Mouse (Mus musculus): ENCODE results near the gene Sphk2. TPM values are rescaled to one million over a fixed set of nuclear protein-coding genes. Genes with fewer than 3 reads are reported as not detected.

Gene Sphk2
- polyA plus RNA-seq, 1 experiment, result 88.1 TPM

- Histone ChIP-seq H3K36me3 (ENCODE audit: control insufficient read depth, insufficient read depth, low read length) (no peaks in the 10 kb centered on the region), H3K27ac (ENCODE audit: control insufficient read depth, insufficient read depth, low read length) (no peak overlapping the region), H3K4me3 (ENCODE audit: control insufficient read depth, insufficient read depth, low read length) (no peak overlapping the region), H3K27me3 (ENCODE audit: control insufficient read depth, insufficient read depth, low read length) (peaks cover 16% of the 10 kb centered on the region; the same call in 1 of the 2 replicates), H3K4me1 (replicated peaks; ENCODE audit: control insufficient read depth, insufficient read depth, low read length) (peaks cover 34% of the 10 kb centered on the region)
- WGBS, result 92% methylated on average over 11 of the region's 11 CpGs
- TF ChIP-seq POLR2A (IDR thresholded peaks at IDR 0.05; ENCODE audit: control insufficient read depth, extremely low read depth, insufficient read depth, low read length, poor library complexity) (no peak), CTCF (IDR thresholded peaks at IDR 0.05; ENCODE audit: borderline replicate concordance, control insufficient read depth, extremely low read depth, insufficient read depth, low read length, poor library complexity) (no peak)
- no peak for DNase-seq
These were observed 16.2 kb downstream of the Sphk2 start for GRCm38 (mm10) chr7:45701607-45702006.

GRCm38 (mm10) chr7:45701072-45701471 is 16.7 kb downstream of the Sphk2 start:
- TF ChIP-seq POLR2A (IDR thresholded peaks at IDR 0.05; ENCODE audit: control insufficient read depth, extremely low read depth, insufficient read depth, low read length, poor library complexity), result no peak
- TF ChIP-seq CTCF (IDR thresholded peaks at IDR 0.05; ENCODE audit: borderline replicate concordance, control insufficient read depth, extremely low read depth, insufficient read depth, low read length, poor library complexity), result no peak
- 58% methylated on average over 11 of the region's 11 CpGs for WGBS
- Histone ChIP-seq H3K4me1 (replicated peaks; ENCODE audit: control insufficient read depth, insufficient read depth, low read length) (peaks cover 29% of the 10 kb centered on the region), H3K4me3 (ENCODE audit: control insufficient read depth, insufficient read depth, low read length) (no peak overlapping the region), H3K27me3 (ENCODE audit: control insufficient read depth, insufficient read depth, low read length) (peaks cover 16% of the 10 kb centered on the region; the same call in 1 of the 2 replicates), H3K27ac (ENCODE audit: control insufficient read depth, insufficient read depth, low read length) (no peak overlapping the region), H3K36me3 (ENCODE audit: control insufficient read depth, insufficient read depth, low read length) (no peaks in the 10 kb centered on the region)
- no peak for DNase-seq

- peaks cover 16% of the 10 kb centered on the region; the same call in 1 of the 2 replicates for H3K27me3 ChIP-seq (ENCODE audit: control insufficient read depth, insufficient read depth, low read length)
- WGBS, result 4% methylated on average over 20 of the region's 20 CpGs
- H3K36me3 ChIP-seq (ENCODE audit: control insufficient read depth, insufficient read depth, low read length), result no peaks in the 10 kb centered on the region
- peak; percentile 78 for DNase-seq
- no peak overlapping the region for H3K27ac ChIP-seq (ENCODE audit: control insufficient read depth, insufficient read depth, low read length)
- TF ChIP-seq POLR2A (IDR thresholded peaks at IDR 0.05; ENCODE audit: control insufficient read depth, extremely low read depth, insufficient read depth, low read length, poor library complexity) (no peak), CTCF (IDR thresholded peaks at IDR 0.05; ENCODE audit: borderline replicate concordance, control insufficient read depth, extremely low read depth, insufficient read depth, low read length, poor library complexity) (no peak)
- H3K4me3 ChIP-seq (ENCODE audit: control insufficient read depth, insufficient read depth, low read length), result no peak overlapping the region
- peaks cover 24% of the 10 kb centered on the region for H3K4me1 ChIP-seq (replicated peaks; ENCODE audit: control insufficient read depth, insufficient read depth, low read length)
These were observed 17.3 kb downstream of the Sphk2 start for GRCm38 (mm10) chr7:45700301-45701015.

- H3K27me3 ChIP-seq (ENCODE audit: control insufficient read depth, insufficient read depth, low read length), result peaks cover 16% of the 10 kb centered on the region; the same call in 1 of the 2 replicates
- 18% methylated on average over 36 of the region's 36 CpGs for WGBS
- no peak for TF ChIP-seq CTCF (IDR thresholded peaks at IDR 0.05; ENCODE audit: borderline replicate concordance, control insufficient read depth, extremely low read depth, insufficient read depth, low read length, poor library complexity)
- TF ChIP-seq POLR2A (IDR thresholded peaks at IDR 0.05; ENCODE audit: control insufficient read depth, extremely low read depth, insufficient read depth, low read length, poor library complexity), result no peak
- H3K27ac ChIP-seq (ENCODE audit: control insufficient read depth, insufficient read depth, low read length), result no peak within 1 kb of the TSS
- H3K4me3 ChIP-seq (ENCODE audit: control insufficient read depth, insufficient read depth, low read length), result no peak within 1 kb of the TSS
- DNase-seq, result no peak
- peaks cover 27% of the 10 kb centered on the region for H3K4me1 ChIP-seq (replicated peaks; ENCODE audit: control insufficient read depth, insufficient read depth, low read length)
- H3K36me3 ChIP-seq (ENCODE audit: control insufficient read depth, insufficient read depth, low read length), result no peaks in the 10 kb centered on the region
These were observed 18.2 kb downstream of the Sphk2 start, which contains the start of gene Car11 for GRCm38 (mm10) chr7:45699523-45700141. Gene Car11 (plus strand): TSS chr7:45699843.

GRCm38 (mm10) chr7:45697894-45698293 is 19.9 kb downstream of the Sphk2 start:
- Histone ChIP-seq H3K4me1 (replicated peaks; ENCODE audit: control insufficient read depth, insufficient read depth, low read length) (peaks cover 18% of the 10 kb centered on the region), H3K36me3 (ENCODE audit: control insufficient read depth, insufficient read depth, low read length) (no peaks in the 10 kb centered on the region), H3K4me3 (ENCODE audit: control insufficient read depth, insufficient read depth, low read length) (no peak overlapping the region), H3K27me3 (ENCODE audit: control insufficient read depth, insufficient read depth, low read length) (peaks cover 16% of the 10 kb centered on the region; the same call in 1 of the 2 replicates), H3K27ac (ENCODE audit: control insufficient read depth, insufficient read depth, low read length) (no peak overlapping the region)
- TF ChIP-seq POLR2A (IDR thresholded peaks at IDR 0.05; ENCODE audit: control insufficient read depth, extremely low read depth, insufficient read depth, low read length, poor library complexity) (no peak), CTCF (IDR thresholded peaks at IDR 0.05; ENCODE audit: borderline replicate concordance, control insufficient read depth, extremely low read depth, insufficient read depth, low read length, poor library complexity) (no peak)
- no peak for DNase-seq
- WGBS, result 90% methylated on average over 7 of the region's 7 CpGs

GRCm38 (mm10) chr7:45695098-45695497 is 22.7 kb downstream of the Sphk2 start:
- H3K4me3 ChIP-seq (ENCODE audit: control insufficient read depth, insufficient read depth, low read length), result no peak overlapping the region
- H3K27ac ChIP-seq (ENCODE audit: control insufficient read depth, insufficient read depth, low read length), result no peak overlapping the region
- DNase-seq, result no peak
- H3K4me1 ChIP-seq (replicated peaks; ENCODE audit: control insufficient read depth, insufficient read depth, low read length), result peaks cover 12% of the 10 kb centered on the region
- no peaks in the 10 kb centered on the region for H3K36me3 ChIP-seq (ENCODE audit: control insufficient read depth, insufficient read depth, low read length)
- H3K27me3 ChIP-seq (ENCODE audit: control insufficient read depth, insufficient read depth, low read length), result peaks cover 11% of the 10 kb centered on the region; the same call in 1 of the 2 replicates
- no peak for TF ChIP-seq POLR2A (IDR thresholded peaks at IDR 0.05; ENCODE audit: control insufficient read depth, extremely low read depth, insufficient read depth, low read length, poor library complexity)
- no peak for TF ChIP-seq CTCF (IDR thresholded peaks at IDR 0.05; ENCODE audit: borderline replicate concordance, control insufficient read depth, extremely low read depth, insufficient read depth, low read length, poor library complexity)
- 6% methylated on average over 6 of the region's 6 CpGs for WGBS

All from thymus, adult 2 months (tissue).